Mouse (Mus musculus): ENCODE measurements around the gene Camkmt. TPM values are rescaled to one million over a fixed set of nuclear protein-coding genes. Genes with fewer than 3 reads are reported as not detected.

Camkmt gene
- polyA plus RNA-seq, 1 experiment, result 0.31 TPM

DNA sequence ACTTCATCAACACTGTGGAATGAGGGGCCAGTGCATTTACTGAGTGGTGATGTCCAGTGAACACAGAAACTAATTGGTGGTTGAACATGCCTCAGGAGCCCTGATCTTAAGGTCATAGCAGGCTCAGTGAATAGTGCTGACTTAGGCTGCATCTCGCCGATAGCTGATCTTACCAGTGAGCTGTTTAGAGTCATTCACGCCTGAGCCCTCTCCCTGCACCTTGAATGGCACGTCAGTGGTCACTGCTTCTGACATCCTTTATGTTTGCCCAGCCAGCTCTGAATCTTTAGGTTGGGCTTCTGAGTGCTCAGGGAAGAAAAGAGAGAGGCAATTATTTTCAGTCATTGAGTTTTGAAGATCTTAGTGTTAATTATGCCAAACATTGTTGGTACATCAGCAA is 81.6 kb downstream of the Camkmt start:
- H3K27me3 ChIP-seq (ENCODE audit: control insufficient read depth), result no peaks in the 10 kb centered on the region

DNA sequence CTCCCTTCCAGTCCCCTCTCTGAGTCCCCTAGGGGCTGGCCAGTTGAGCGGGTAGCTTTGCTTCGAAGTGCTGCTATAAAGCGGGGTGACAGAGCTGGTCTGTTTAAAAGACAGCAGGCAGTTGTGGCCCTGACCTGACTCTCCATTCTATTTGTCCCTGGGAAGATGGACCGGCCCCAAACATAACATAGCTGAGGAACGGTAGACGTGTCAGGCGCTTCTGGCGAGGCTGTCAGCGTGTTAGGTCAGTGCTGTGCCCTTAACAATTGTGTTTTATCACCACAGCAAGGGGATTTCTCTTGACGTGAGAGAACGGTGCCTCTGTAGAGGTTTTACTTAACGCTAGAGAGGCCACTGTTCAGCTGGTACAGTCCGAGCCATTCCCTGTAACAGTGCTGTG is 86.9 kb downstream of the Camkmt start:
- H3K9me3 ChIP-seq (ENCODE audit: control insufficient read depth, low read length), result no peaks in the 10 kb centered on the region
- no peak overlapping the region for H3K4me3 ChIP-seq (replicated peaks)
- no peaks in the 10 kb centered on the region for H3K4me1 ChIP-seq (ENCODE audit: control insufficient read depth)
- no peaks in the 10 kb centered on the region for H3K27me3 ChIP-seq (ENCODE audit: control insufficient read depth)
- no peak for TF ChIP-seq GATA1 (IDR thresholded peaks at IDR 0.05; ENCODE audit: low read length)
- no peak for TF ChIP-seq TAL1 (IDR thresholded peaks at IDR 0.05; ENCODE audit: low read length)
- H3K36me3 ChIP-seq (ENCODE audit: control insufficient read depth), result no peaks in the 10 kb centered on the region

More for the DNA sequence above, 81.6 kb downstream of the Camkmt start:
- Histone ChIP-seq H3K4me3 (replicated peaks) (no peak overlapping the region), H3K4me1 (ENCODE audit: control insufficient read depth) (no peaks in the 10 kb centered on the region), H3K36me3 (ENCODE audit: control insufficient read depth) (no peaks in the 10 kb centered on the region), H3K9me3 (ENCODE audit: control insufficient read depth, low read length) (no peaks in the 10 kb centered on the region)
- TF ChIP-seq GATA1 (IDR thresholded peaks at IDR 0.05; ENCODE audit: low read length), result no peak

DNA sequence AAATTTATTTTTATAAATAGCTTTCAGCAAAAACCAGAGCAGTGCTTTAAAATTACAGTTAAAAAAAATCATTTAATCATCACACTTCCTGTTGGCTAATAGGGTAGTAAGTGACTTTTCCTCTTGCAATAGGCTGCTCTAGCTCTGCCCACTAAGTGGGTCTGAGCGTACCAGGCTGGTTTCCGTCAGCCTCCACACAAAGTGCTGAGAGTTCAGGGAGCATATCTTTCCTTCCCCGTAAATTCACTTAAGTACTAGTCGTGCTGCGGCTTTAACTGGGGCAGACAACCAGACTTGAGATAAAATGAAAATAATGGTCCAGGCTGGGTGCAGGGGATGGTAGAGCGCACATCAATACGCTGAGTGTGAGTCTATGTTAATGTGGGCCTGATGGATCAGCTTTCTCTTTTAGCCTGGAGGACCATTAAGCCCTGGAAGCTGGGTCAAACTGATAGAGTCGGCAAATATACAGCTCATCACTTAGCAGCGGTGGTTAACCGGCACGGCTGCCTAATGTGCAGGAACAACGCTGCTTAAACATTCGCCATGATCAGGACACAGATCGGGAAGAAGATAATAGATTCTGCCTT is 90.2 kb downstream of the Camkmt start:
- no peaks in the 10 kb centered on the region for H3K27me3 ChIP-seq (ENCODE audit: control insufficient read depth)
- no peaks in the 10 kb centered on the region for H3K4me1 ChIP-seq (ENCODE audit: control insufficient read depth)
- H3K4me3 ChIP-seq (replicated peaks), result no peak overlapping the region
- no peaks in the 10 kb centered on the region for H3K36me3 ChIP-seq (ENCODE audit: control insufficient read depth)
- TF ChIP-seq GATA1 (IDR thresholded peaks at IDR 0.05; ENCODE audit: low read length), result no peak; the same call in 1 of the 2 replicates
- TF ChIP-seq TAL1 (IDR thresholded peaks at IDR 0.05; ENCODE audit: low read length), result no peak
- no peaks in the 10 kb centered on the region for H3K9me3 ChIP-seq (ENCODE audit: control insufficient read depth, low read length)

DNA sequence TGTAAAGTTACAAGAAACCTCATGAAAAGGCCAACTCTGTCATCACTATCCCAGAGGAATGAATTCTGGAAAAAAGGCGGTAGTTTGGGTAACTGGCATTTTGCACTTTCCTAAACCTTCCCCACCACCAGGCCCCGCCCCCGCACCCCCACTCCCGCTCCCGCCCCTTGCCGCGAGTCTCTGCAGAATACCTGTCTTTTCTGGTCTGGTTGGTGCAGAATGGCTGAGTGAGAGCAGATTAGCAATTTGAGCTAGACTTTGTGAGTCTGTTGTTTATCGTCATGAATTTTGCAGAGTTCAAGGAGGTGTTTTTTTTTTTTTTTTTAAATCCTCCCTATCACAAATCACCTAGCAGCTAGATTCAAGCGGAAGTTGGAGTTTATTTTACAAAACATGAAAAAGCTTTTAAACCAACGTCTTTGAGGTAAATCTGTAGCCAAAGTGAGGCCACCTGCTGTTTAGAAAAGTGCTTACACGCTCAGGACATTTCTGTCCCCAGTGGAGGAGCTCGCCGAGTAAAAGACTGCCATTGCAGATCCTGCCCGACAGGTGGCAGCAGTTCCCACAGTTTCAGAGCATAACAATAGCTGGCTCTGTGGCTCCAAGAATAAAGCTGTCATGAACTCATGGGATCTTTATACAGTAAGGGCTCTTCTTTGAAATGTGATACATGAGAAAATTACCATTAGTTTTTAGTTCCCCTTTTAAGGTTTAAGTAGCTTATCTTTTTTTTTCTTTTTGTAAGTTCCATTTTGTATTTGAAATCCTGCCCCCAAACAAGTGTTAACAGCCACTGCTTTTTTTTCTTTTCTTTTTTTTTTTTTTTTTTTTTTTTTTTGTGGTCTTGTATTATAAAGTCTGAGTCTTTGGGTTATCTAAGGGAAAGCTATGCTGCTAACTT is 99.1 kb downstream of the Camkmt start:
- no peaks in the 10 kb centered on the region for H3K36me3 ChIP-seq (ENCODE audit: control insufficient read depth)
- no peaks in the 10 kb centered on the region for H3K4me1 ChIP-seq (ENCODE audit: control insufficient read depth)
- H3K27me3 ChIP-seq (ENCODE audit: control insufficient read depth), result 0 out of 2 replicates have a peak, but pooled peaks cover 3% of the 10 kb centered on the region
- no peaks in the 10 kb centered on the region for H3K9me3 ChIP-seq (ENCODE audit: control insufficient read depth, low read length)
- TF ChIP-seq GATA1 (IDR thresholded peaks at IDR 0.05; ENCODE audit: low read length), result no peak
- no peak for TF ChIP-seq TAL1 (IDR thresholded peaks at IDR 0.05; ENCODE audit: low read length)
- H3K4me3 ChIP-seq (replicated peaks), result no peak overlapping the region

DNA sequence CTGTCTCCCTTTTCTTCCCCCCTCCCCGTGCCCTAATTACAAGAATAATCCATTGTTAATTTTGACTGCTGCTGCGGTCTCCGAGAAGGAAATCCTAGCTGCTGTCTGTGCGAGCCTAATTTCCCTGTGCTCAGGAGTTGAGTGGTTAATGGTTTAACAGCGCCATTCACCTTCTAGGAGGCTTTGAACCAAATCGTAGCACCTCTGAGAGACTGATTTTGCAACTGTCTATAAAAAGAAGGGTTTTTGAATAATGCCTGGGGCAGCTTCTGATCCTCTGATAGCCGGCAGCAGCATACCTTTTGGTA is 99.7 kb downstream of the Camkmt start:
- H3K9me3 ChIP-seq (ENCODE audit: control insufficient read depth, low read length), result no peaks in the 10 kb centered on the region
- H3K27me3 ChIP-seq (ENCODE audit: control insufficient read depth), result 0 out of 2 replicates have a peak, but pooled peaks cover 3% of the 10 kb centered on the region
- no peaks in the 10 kb centered on the region for H3K36me3 ChIP-seq (ENCODE audit: control insufficient read depth)
- H3K4me3 ChIP-seq (replicated peaks), result no peak overlapping the region
- no peaks in the 10 kb centered on the region for H3K4me1 ChIP-seq (ENCODE audit: control insufficient read depth)
- no peak for TF ChIP-seq GATA1 (IDR thresholded peaks at IDR 0.05; ENCODE audit: low read length)
- no peak for TF ChIP-seq TAL1 (IDR thresholded peaks at IDR 0.05; ENCODE audit: low read length)

DNA sequence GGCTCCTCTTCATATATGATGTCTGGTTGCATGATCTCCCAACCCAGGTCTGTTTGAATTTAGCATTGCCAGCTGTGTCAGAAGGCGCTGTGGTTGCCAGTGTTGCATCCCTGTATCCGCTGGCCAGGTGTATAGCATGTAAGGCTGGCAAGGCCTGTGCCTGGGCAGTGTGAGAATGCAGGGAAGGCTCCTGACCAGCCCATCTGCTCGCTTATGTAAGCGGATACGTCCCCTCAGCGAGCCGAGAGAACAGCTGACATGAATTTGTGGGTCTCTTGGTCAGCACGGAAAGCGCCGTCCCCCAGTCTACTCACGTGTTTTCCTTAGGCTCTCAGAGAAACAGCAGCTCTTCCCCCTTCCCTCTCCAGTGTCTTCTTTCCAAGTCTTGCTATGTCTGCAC is 102.9 kb downstream of the Camkmt start:
- Histone ChIP-seq H3K36me3 (ENCODE audit: control insufficient read depth) (no peaks in the 10 kb centered on the region), H3K4me1 (ENCODE audit: control insufficient read depth) (no peaks in the 10 kb centered on the region), H3K9me3 (ENCODE audit: control insufficient read depth, low read length) (no peaks in the 10 kb centered on the region), H3K27me3 (ENCODE audit: control insufficient read depth) (0 out of 2 replicates have a peak, but pooled peaks cover 3% of the 10 kb centered on the region), H3K4me3 (replicated peaks) (no peak overlapping the region)
- TF ChIP-seq GATA1 (IDR thresholded peaks at IDR 0.05; ENCODE audit: low read length) (no peak), TAL1 (IDR thresholded peaks at IDR 0.05; ENCODE audit: low read length) (no peak)

DNA sequence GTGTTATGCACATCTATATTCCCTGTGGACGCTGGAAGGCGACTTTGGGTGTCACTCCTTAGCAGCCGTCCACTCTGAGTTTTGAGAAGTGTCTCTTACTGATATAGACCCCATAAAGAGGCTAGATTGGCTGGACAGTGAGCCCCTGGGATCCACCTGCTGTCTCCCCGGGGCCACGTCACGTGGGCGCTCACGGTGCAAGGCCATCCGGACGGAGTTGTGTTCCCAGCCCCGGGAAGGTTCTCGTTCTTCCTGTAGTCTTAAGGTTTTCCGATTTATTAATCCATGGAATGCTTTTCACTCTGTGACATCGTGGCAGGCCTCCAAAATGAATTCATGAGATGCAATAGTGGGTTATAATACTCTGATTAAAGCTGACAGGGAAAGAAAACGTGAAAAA is 108.4 kb downstream of the Camkmt start:
- H3K27me3 ChIP-seq (ENCODE audit: control insufficient read depth), result no peaks in the 10 kb centered on the region
- H3K4me3 ChIP-seq (replicated peaks), result no peak overlapping the region
- H3K36me3 ChIP-seq (ENCODE audit: control insufficient read depth), result no peaks in the 10 kb centered on the region
- no peaks in the 10 kb centered on the region for H3K4me1 ChIP-seq (ENCODE audit: control insufficient read depth)
- no peak for TF ChIP-seq TAL1 (IDR thresholded peaks at IDR 0.05; ENCODE audit: low read length)
- TF ChIP-seq GATA1 (IDR thresholded peaks at IDR 0.05; ENCODE audit: low read length), result no peak
- H3K9me3 ChIP-seq (ENCODE audit: control insufficient read depth, low read length), result no peaks in the 10 kb centered on the region

DNA sequence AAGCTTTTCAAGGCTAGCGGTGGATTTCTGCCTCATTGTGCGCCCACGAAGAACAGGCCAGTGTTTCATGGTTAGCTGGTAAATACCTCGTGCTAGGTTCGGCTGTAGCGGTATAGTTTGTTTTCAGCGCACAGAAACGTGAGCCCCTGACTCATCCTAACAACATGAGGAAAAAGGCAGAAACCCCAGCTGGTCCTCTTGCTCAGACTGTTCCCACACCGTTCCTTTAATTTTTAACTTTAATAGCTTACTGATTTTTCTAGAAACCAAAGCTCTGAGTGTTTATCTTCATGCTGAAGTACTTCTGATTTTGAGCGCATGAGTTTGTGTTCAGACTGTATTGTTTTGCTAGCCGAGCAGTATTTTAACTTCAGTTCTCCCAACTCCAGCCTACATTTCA is 109.0 kb downstream of the Camkmt start:
- TF ChIP-seq TAL1 (IDR thresholded peaks at IDR 0.05; ENCODE audit: low read length) (no peak), GATA1 (IDR thresholded peaks at IDR 0.05; ENCODE audit: low read length) (no peak)
- Histone ChIP-seq H3K36me3 (ENCODE audit: control insufficient read depth) (no peaks in the 10 kb centered on the region), H3K4me1 (ENCODE audit: control insufficient read depth) (no peaks in the 10 kb centered on the region), H3K27me3 (ENCODE audit: control insufficient read depth) (no peaks in the 10 kb centered on the region), H3K9me3 (ENCODE audit: control insufficient read depth, low read length) (no peaks in the 10 kb centered on the region), H3K4me3 (replicated peaks) (no peak overlapping the region)

DNA sequence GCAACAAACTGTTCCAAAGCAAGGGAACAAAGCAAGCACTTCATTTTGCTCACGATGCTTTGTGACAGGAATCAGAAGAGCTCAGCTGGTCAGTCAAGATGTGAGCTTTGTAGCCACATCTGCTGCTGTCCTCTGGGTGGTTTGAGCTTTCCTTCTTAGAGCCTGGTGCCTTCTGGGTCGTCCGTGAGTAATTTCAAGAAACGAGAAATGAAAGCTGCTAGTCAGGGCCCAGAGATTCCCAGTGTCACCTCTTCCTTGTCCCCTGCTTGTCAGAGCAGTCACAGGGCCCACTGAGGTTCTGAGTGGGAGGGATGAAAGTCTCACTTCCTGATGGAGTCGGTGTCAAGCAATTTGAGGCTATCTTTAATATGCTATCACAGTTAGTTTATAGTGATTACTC is 127.7 kb downstream of the Camkmt start:
- TF ChIP-seq TAL1 (IDR thresholded peaks at IDR 0.05; ENCODE audit: low read length), result no peak
- peaks cover 15% of the 10 kb centered on the region; the same call in 1 of the 2 replicates for H3K9me3 ChIP-seq (ENCODE audit: control insufficient read depth, low read length)
- H3K4me1 ChIP-seq (ENCODE audit: control insufficient read depth), result no peaks in the 10 kb centered on the region
- H3K27me3 ChIP-seq (ENCODE audit: control insufficient read depth), result no peaks in the 10 kb centered on the region
- no peak overlapping the region for H3K4me3 ChIP-seq (replicated peaks)
- no peaks in the 10 kb centered on the region for H3K36me3 ChIP-seq (ENCODE audit: control insufficient read depth)

Data from erythroblast, embryonic 14.5 days (primary cell).